Mouse (Mus musculus) ZHBTc4 (cell line): Measurements from ENCODE around the gene C1ra.
"Not testable (repeated sequence)": the region's sequence is repeated elsewhere in the genome, so short reads cannot be mapped to it uniquely, and the experiment has no call there.

Source experiments
- DNase-seq: peaks from one replicate; pipeline ENCODE4 v3.0.0-alpha.2; 2011; ENCODE audit warnings: low read depth, low spot score

The C1ra gene

GRCm38 (mm10) chr6:124512355-124512836, at the start of gene C1ra:
Gene C1ra (plus strand): TSS chr6:124512405.
- DNase-seq = peak; percentile 55

DNA sequence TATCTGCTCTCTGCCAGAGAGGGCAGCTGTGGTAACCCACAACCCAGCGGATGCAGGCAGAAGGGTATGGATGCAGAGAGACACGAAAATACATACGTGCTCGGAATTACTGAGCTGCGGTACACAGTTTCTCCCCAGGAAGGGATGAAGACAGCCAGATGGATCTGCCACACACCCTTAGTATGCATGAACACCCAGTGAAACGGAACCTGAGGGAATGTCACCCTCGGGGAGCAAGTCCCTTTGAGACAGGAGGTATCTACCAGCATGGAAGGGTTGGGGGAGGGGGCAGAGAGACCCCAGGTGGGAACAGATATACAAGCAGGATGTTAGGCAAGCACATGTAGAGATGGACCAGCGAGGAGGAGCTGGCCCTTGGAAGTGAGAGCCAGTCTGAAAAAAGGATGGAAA, 48.3 kb upstream of the C1ra start:
- DNase-seq = no peak

GRCm38 (mm10) chr6:124464305-124465271, 47.6 kb upstream of the C1ra start, which contains the start of gene Clstn3:
Gene Clstn3 (minus strand): TSS chr6:124464794.
- peak; percentile 76 for DNase-seq

DNA sequence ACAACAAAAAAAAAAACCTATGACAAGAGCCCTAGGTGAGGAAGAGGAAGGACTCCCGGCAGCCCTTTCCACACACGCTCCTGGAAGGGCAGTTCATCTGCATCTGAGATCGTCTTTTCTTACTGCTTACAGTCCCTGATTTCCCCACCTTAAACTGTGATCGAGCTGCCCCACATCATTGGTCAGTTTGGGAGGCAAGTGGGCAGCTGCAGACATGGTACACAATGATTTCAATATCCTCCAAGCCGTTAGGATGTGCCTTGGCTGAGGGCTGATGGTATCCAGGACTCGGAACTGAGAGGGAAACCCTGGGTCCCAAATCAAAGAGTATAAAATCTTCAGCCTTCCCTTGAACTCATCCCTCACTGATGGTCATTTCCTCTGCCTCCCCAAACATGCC, 46.9 kb upstream of the C1ra start:
- no peak for DNase-seq

GRCm38 (mm10) chr6:124465729-124466128, 46.5 kb upstream of the C1ra start:
- DNase-seq = no peak

- DNase-seq = no peak
Observed at GRCm38 (mm10) chr6:124471121-124471520, 41.1 kb upstream of the C1ra start.

GRCm38 (mm10) chr6:124471783-124472638, 40.2 kb upstream of the C1ra start:
- not testable (repeated sequence) for DNase-seq

GRCm38 (mm10) chr6:124472801-124473200, 39.4 kb upstream of the C1ra start:
- DNase-seq = peak; percentile 90

- peak; percentile 94 for DNase-seq
Observed at GRCm38 (mm10) chr6:124474621-124475020, 37.6 kb upstream of the C1ra start.

DNA sequence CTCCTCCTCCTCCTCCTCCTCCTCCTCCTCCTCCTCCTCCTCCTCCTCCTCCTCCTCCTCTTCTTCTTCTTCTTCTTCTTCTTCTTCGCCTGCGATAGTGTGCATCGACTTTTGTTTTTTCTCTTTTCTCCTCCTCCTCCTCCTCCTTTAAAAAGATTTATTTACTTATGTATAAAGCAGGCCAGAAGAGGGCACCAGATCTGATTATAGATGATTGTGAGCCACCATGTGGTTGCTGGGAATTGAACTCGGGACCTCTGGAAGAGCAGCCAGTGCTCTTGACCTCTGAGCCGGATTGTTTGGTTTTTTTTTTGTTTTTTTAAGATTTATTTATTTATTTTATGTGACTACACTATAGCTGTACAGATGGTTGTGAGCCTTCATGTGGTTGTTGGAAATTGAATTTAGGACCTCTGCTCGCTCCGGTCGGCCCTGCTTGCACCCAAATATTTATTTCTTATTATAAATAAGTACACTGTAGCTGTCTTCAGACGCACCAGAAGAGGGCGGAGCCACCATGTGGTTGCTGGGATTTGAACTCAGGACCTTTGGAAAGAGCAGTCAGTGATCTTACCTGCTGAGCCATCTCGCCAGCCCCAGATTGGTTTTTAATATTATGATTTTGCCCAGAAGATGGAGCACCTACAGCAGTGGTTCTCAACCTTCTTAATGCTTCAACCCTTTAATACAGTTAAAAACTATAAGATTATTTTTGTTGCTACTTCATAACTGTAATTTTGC, 36.7 kb upstream of the C1ra start:
- DNase-seq = peak; percentile 67

GRCm38 (mm10) chr6:124476216-124476615, 36.0 kb upstream of the C1ra start:
- peak; percentile 57 for DNase-seq

GRCm38 (mm10) chr6:124476796-124477195, 35.4 kb upstream of the C1ra start:
- DNase-seq = no peak

GRCm38 (mm10) chr6:124477221-124477655, 35.0 kb upstream of the C1ra start:
- DNase-seq = peak; percentile 75

DNA sequence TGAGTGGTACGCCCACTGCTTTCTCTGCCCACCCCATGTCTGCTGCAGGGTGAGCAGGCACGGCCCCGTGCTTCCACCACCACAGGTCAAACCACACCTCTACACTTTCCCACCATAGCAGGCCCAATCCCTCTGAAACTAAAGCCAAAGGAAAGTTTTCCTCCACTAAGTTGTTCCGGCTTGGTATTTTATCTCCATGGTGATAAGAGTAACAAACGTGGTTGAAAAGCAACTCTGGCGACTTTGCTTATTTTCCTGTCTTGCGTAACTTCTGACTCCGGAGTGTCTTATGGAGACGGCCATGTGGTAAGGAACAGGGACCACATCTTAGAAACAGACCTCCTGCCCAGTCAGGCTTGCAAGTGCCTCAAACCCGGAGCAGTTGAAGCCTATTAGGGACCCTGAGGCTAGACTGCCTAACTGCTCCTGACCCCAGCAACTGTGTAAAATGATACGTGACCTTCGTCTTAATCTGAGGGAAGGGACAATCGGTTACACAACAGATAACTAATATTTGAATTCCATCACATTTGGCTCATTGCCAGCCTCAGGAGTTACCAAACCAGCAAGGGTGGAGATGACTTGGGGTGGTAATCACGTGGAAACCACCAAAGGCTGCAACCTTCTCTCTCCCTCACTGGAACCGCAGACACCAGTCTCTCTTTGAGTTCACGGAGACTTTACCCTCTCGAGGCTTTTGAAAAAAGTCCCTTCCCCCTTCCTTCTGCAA, 34.1 kb upstream of the C1ra start:
- DNase-seq = peak; percentile 86

- peak; percentile 72 for DNase-seq
Observed at GRCm38 (mm10) chr6:124478874-124479572, 33.2 kb upstream of the C1ra start.

- peak; percentile 88 for DNase-seq
Observed at GRCm38 (mm10) chr6:124479573-124479930, 32.7 kb upstream of the C1ra start.

- peak; percentile 75 for DNase-seq
Observed at GRCm38 (mm10) chr6:124480295-124480694, 31.9 kb upstream of the C1ra start.

DNA sequence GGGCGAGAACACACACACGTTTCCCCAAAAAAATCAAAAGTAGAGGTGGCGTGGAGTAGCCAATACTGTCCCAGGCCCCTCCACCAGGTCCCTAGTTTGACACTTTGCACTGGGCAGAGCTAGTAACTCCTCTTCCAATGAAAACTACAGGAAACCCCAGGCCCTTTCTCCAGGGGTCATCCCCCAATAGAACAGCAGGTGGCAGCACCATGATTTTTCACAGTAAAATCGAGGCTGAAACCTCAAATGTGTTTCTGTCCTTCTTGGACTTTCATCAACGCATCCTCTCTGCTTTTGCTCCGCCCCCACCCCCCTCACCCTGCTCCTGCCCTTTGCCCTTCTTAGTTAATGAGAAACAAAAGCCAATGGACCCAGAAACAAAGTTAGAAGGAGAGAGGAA, 30.6 kb upstream of the C1ra start:
- DNase-seq = peak; percentile 90

GRCm38 (mm10) chr6:124483831-124484230, 28.4 kb upstream of the C1ra start:
- DNase-seq = not testable (repeated sequence)

DNA sequence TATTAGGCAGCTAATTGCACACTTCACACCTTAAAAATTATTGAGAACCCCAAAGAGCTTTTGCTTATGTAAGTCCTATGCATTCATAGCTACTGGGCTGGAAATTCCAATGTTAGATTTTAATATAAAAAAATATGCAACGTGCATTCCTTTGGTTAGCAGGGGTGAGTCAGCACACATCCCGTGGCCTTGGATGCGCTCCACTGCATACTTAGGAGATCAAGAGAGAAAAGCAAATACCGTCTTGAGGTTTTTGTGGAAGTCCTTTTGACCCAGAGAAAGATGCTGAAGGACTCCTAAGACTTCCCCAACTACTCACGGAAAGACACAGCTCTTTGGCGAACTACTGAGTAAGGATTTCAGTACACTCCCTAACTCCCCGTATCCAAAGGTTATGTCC, 27.4 kb upstream of the C1ra start:
- no peak for DNase-seq
